Mouse (Mus musculus): ENCODE results near the gene Fam185a. TPM values are rescaled to one million over a fixed set of nuclear protein-coding genes. Genes with fewer than 3 reads are reported as not detected.
A peak's percentile ranks its signal among the peaks of the same experiment; 100 is the strongest.

Gene Fam185a
- polyA plus RNA-seq, 1 experiment from 2014 or later, result 3.9 TPM

DNA sequence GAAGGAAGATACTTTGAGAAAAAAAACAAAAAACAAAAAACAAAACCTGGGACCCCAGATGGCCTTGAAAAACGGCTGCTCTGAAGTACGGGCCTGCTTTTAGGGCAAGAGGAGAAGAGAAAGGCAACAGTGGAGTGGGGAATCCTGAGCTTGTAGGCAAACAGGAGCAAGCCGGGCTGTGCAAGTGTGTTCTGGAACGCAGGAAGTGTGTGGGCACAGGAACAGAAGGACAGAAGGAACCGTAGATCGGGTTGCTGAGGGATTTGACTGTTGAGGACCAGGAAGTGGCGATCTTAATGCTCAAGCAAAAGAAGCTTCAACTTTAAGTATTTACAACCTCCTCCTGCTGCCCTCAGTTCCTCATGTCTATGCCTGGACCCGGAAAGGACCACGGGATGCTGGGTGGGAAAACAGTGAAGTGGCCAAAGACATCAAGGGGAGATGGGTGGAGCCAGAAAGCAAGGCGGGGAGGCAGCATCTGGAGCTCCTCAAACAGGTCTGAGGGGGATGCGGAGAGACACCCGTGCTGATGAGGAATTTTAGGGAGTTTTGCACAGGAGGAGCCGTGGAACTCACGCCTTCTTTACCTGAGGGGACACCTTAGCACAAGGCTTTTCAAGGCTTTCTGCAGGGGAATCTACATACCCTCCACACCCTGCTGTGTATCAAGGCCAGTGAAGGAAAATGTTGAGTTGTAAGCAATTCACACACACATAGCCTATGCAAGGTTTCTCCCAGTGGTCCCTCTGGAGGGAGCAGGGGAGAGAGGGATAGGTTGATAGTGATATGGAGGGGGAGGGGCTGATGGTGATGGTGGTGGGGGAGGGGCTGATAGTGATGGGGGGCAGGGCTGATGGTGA is 41.1 kb upstream of the Fam185a start:
- peaks cover 8% of the 10 kb centered on the region; the same call in 1 of the 2 replicates for H3K4me1 ChIP-seq (replicated peaks; ENCODE audit: control insufficient read depth, insufficient read depth, low read length)
- no peak overlapping the region for H3K27ac ChIP-seq (ENCODE audit: low read depth, low read length)
- H3K9me3 ChIP-seq (ENCODE audit: control insufficient read depth), result no peaks in the 10 kb centered on the region
- TF ChIP-seq CTCF (IDR thresholded peaks at IDR 0.05; ENCODE audit: low read depth), result no peak
- H3K36me3 ChIP-seq (ENCODE audit: control insufficient read depth, insufficient read depth), result no peaks in the 10 kb centered on the region
- WGBS, result 46% methylated on average over 14 of the region's 14 CpGs
- H3K9ac ChIP-seq (ENCODE audit: low read depth, low read length), result no peak overlapping the region
- H3K4me2 ChIP-seq (replicated peaks; ENCODE audit: low read depth), result no peak overlapping the region
- H3K4me3 ChIP-seq (ENCODE audit: low read depth, low read length), result no peak overlapping the region
- no peak for ATAC-seq
- no peaks in the 10 kb centered on the region for H3K27me3 ChIP-seq (replicated peaks; ENCODE audit: control insufficient read depth, insufficient read depth, low read length)

GRCm38 (mm10) chr5:21384252-21384960 is 40.4 kb upstream of the Fam185a start:
- no peak for TF ChIP-seq CTCF (IDR thresholded peaks at IDR 0.05; ENCODE audit: low read depth)
- ATAC-seq, result peak; percentile 88

DNA sequence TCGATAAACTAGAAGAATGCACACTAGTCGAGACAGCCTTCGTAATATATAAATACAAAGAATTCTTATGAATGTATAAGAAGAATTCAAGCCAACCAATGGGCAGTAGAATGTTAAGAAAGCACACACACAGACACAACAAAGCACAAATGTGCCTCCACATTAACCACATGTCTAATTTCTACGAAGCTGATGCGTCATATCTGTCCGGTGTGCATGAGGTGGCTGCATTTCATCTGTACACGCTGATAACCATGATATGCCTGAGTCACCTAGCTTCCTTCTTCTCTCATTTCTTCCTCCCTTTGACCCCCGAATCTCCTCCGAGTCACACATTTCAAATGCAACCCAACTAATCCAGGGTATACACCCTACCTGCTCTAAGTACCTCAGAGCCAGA is 39.8 kb upstream of the Fam185a start:
- Histone ChIP-seq H3K4me1 (replicated peaks; ENCODE audit: control insufficient read depth, insufficient read depth, low read length) (peaks cover 8% of the 10 kb centered on the region; the same call in 1 of the 2 replicates), H3K9ac (ENCODE audit: low read depth, low read length) (no peak overlapping the region), H3K27me3 (replicated peaks; ENCODE audit: control insufficient read depth, insufficient read depth, low read length) (no peaks in the 10 kb centered on the region), H3K27ac (ENCODE audit: low read depth, low read length) (no peak overlapping the region), H3K9me3 (ENCODE audit: control insufficient read depth) (no peaks in the 10 kb centered on the region), H3K36me3 (ENCODE audit: control insufficient read depth, insufficient read depth) (no peaks in the 10 kb centered on the region), H3K4me3 (ENCODE audit: low read depth, low read length) (no peak overlapping the region), H3K4me2 (replicated peaks; ENCODE audit: low read depth) (no peak overlapping the region)
- peak; percentile 61 for ATAC-seq
- WGBS, result 84% methylated on average over 9 of the region's 9 CpGs
- no peak for TF ChIP-seq CTCF (IDR thresholded peaks at IDR 0.05; ENCODE audit: low read depth)

More at GRCm38 (mm10) chr5:21384252-21384960, 40.4 kb upstream of the Fam185a start:
- Histone ChIP-seq H3K9ac (ENCODE audit: low read depth, low read length) (no peak overlapping the region), H3K4me2 (replicated peaks; ENCODE audit: low read depth) (no peak overlapping the region), H3K27ac (ENCODE audit: low read depth, low read length) (no peak overlapping the region), H3K9me3 (ENCODE audit: control insufficient read depth) (no peaks in the 10 kb centered on the region), H3K4me1 (replicated peaks; ENCODE audit: control insufficient read depth, insufficient read depth, low read length) (peaks cover 8% of the 10 kb centered on the region; the same call in 1 of the 2 replicates), H3K36me3 (ENCODE audit: control insufficient read depth, insufficient read depth) (no peaks in the 10 kb centered on the region), H3K27me3 (replicated peaks; ENCODE audit: control insufficient read depth, insufficient read depth, low read length) (no peaks in the 10 kb centered on the region), H3K4me3 (ENCODE audit: low read depth, low read length) (no peak overlapping the region)
- WGBS, result 53% methylated on average over 13 of the region's 13 CpGs

GRCm38 (mm10) chr5:21386432-21386831 is 38.3 kb upstream of the Fam185a start:
- no peak overlapping the region for H3K4me2 ChIP-seq (replicated peaks; ENCODE audit: low read depth)
- H3K27me3 ChIP-seq (replicated peaks; ENCODE audit: control insufficient read depth, insufficient read depth, low read length), result no peaks in the 10 kb centered on the region
- no peak overlapping the region for H3K27ac ChIP-seq (ENCODE audit: low read depth, low read length)
- no peak for ATAC-seq
- H3K4me1 ChIP-seq (replicated peaks; ENCODE audit: control insufficient read depth, insufficient read depth, low read length), result peaks cover 8% of the 10 kb centered on the region; the same call in 1 of the 2 replicates
- H3K4me3 ChIP-seq (ENCODE audit: low read depth, low read length), result no peak overlapping the region
- H3K9me3 ChIP-seq (ENCODE audit: control insufficient read depth), result no peaks in the 10 kb centered on the region
- WGBS, result 56% methylated on average over 4 of the region's 4 CpGs
- TF ChIP-seq CTCF (IDR thresholded peaks at IDR 0.05; ENCODE audit: low read depth), result no peak
- H3K36me3 ChIP-seq (ENCODE audit: control insufficient read depth, insufficient read depth), result no peaks in the 10 kb centered on the region
- no peak overlapping the region for H3K9ac ChIP-seq (ENCODE audit: low read depth, low read length)

DNA sequence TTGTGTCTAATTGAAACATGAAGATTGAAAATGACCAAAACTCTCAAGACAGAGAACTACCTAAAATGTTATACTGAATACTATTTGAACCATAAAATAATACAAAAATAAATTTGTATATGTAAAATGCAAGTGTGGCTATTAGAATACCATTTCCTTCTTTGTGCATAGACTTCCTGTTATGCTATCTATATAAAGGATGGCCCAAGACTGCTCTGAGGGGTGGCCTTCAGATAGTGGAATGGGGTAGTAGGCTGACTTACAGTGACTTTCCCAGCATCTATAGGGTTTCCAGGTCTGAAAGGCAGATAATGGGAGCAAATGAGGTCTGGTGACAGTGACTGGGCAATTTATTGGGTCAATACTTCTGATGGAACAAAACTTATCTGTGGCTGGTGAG is 37.4 kb upstream of the Fam185a start:
- ATAC-seq, result no peak
- no peak overlapping the region for H3K4me2 ChIP-seq (replicated peaks; ENCODE audit: low read depth)
- H3K27me3 ChIP-seq (replicated peaks; ENCODE audit: control insufficient read depth, insufficient read depth, low read length), result no peaks in the 10 kb centered on the region
- H3K36me3 ChIP-seq (ENCODE audit: control insufficient read depth, insufficient read depth), result no peaks in the 10 kb centered on the region
- TF ChIP-seq CTCF (IDR thresholded peaks at IDR 0.05; ENCODE audit: low read depth), result no peak
- no peak overlapping the region for H3K9ac ChIP-seq (ENCODE audit: low read depth, low read length)
- H3K9me3 ChIP-seq (ENCODE audit: control insufficient read depth), result no peaks in the 10 kb centered on the region
- H3K27ac ChIP-seq (ENCODE audit: low read depth, low read length), result no peak overlapping the region
- H3K4me3 ChIP-seq (ENCODE audit: low read depth, low read length), result no peak overlapping the region
- peaks cover 9% of the 10 kb centered on the region; the same call in 1 of the 2 replicates for H3K4me1 ChIP-seq (replicated peaks; ENCODE audit: control insufficient read depth, insufficient read depth, low read length)

GRCm38 (mm10) chr5:21388855-21389254 is 35.9 kb upstream of the Fam185a start:
- no peaks in the 10 kb centered on the region for H3K27me3 ChIP-seq (replicated peaks; ENCODE audit: control insufficient read depth, insufficient read depth, low read length)
- no peaks in the 10 kb centered on the region for H3K36me3 ChIP-seq (ENCODE audit: control insufficient read depth, insufficient read depth)
- H3K9ac ChIP-seq (ENCODE audit: low read depth, low read length), result no peak overlapping the region
- H3K9me3 ChIP-seq (ENCODE audit: control insufficient read depth), result no peaks in the 10 kb centered on the region
- TF ChIP-seq CTCF (IDR thresholded peaks at IDR 0.05; ENCODE audit: low read depth), result no peak
- WGBS, result 83% methylated on average over 4 of the region's 4 CpGs
- H3K4me3 ChIP-seq (ENCODE audit: low read depth, low read length), result no peak overlapping the region
- peaks cover 7% of the 10 kb centered on the region; the same call in 1 of the 2 replicates for H3K4me1 ChIP-seq (replicated peaks; ENCODE audit: control insufficient read depth, insufficient read depth, low read length)
- H3K27ac ChIP-seq (ENCODE audit: low read depth, low read length), result no peak overlapping the region
- no peak overlapping the region for H3K4me2 ChIP-seq (replicated peaks; ENCODE audit: low read depth)
- ATAC-seq, result no peak
